Comparison of ENCODE assay signal across 10 mouse cellular contexts in the genomic region with DNA sequence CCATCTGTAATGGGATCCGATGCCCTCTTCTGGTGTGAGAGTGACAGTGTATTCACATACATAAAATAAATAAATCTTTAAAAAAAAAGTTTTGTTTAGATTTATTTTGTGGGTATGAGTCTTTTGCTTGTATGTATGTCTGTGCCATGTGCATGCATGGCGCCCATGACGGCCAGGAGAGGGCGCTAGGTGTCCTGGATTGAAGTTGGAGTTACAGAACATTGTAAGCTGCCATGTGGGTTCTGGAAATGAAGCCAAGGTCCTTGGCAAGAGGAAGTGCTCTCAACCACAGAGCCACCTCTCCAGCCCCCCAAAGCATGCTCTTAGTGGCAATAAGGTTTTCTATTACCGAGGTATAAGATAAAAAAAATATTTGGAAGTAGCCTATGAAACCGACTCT. TPM values are rescaled to one million over a fixed set of nuclear protein-coding genes. Genes with fewer than 3 reads are reported as not detected.
A peak's percentile ranks its signal among the peaks of the same experiment; 100 is the strongest.
DNase-seq lines count a peak whose midpoint lies in the region; ATAC-seq and TF ChIP-seq lines count a peak whose summit lies in the region.
"Had no signal": no experiment of that assay in that cellular context is flagged by ENCODE, and none has a peak within 500 bp of the region (broad histone marks: within the 10 kb centered on the region; RNA-seq: fewer than 3 reads in every experiment).

No protein-coding gene starts in this region.

- ATAC-seq in intestine, postnatal 0 days, result no peak
- no peak for ATAC-seq in intestine, embryonic 15.5 days
- ATAC-seq in erythroid progenitor cell, adult 5-6 weeks (replicated peaks; ENCODE audit: low FRiP score, poor library complexity, severe bottlenecking), result peak; percentile 37; the same call in 1 of the 2 replicates
- ATAC-seq in forebrain, embryonic 15.5 days (replicated peaks), result no peak

- no peaks in the 10 kb centered on the region for H3K27me3 ChIP-seq in intestine, postnatal 0 days (replicated peaks; ENCODE audit: control insufficient read depth, insufficient read depth, low read length)
- no peaks in the 10 kb centered on the region for H3K27me3 ChIP-seq in intestine, embryonic 15.5 days (replicated peaks)
- H3K27me3 ChIP-seq in small intestine, adult 2 months (ENCODE audit: control insufficient read depth, insufficient read depth, low read length), result no peaks in the 10 kb centered on the region
- no peaks in the 10 kb centered on the region for H3K27me3 ChIP-seq in forebrain, embryonic 15.5 days
- H3K27me3 ChIP-seq: embryonic facial prominence, embryonic 15.5 days; limb, embryonic 15.5 days had no signal

- peak; percentile 67 for TF ChIP-seq CTCF in intestine, postnatal 0 days (IDR thresholded peaks at IDR 0.05; ENCODE audit: low read depth)
- peak; percentile 52; the same call in 1 of the 2 replicates for TF ChIP-seq CTCF in small intestine, adult 2 months (IDR thresholded peaks at IDR 0.05; ENCODE audit: extremely low read depth, insufficient read length, insufficient replicate concordance, low read depth, low read length)

- H3K4me3 ChIP-seq in intestine, postnatal 0 days (ENCODE audit: low read depth, low read length), result no peak overlapping the region
- H3K4me3 ChIP-seq in intestine, embryonic 15.5 days (replicated peaks), result no peak overlapping the region
- H3K4me3 ChIP-seq in small intestine, adult 2 months (ENCODE audit: low read depth, low read length), result no peak overlapping the region
- no peak overlapping the region for H3K4me3 ChIP-seq in forebrain, embryonic 15.5 days
- H3K4me3 ChIP-seq: embryonic facial prominence, embryonic 15.5 days; limb, embryonic 15.5 days had no signal

- 81% methylated on average over 6 of the region's 6 CpGs for WGBS in intestine, postnatal 0 days
- 74% methylated on average over 6 of the region's 6 CpGs for WGBS in intestine, embryonic 15.5 days
- 82% methylated on average over 6 of the region's 6 CpGs for WGBS in small intestine, adult 2 months
- 78% methylated on average over 6 of the region's 6 CpGs for WGBS in forebrain, embryonic 15.5 days

- H3K27ac ChIP-seq in intestine, postnatal 0 days (ENCODE audit: low read depth, low read length), result no peak overlapping the region
- no peak overlapping the region for H3K27ac ChIP-seq in intestine, embryonic 15.5 days
- H3K27ac ChIP-seq in small intestine, adult 2 months (ENCODE audit: insufficient read depth, low read depth, low read length), result no peak overlapping the region
- no peak overlapping the region for H3K27ac ChIP-seq in forebrain, embryonic 15.5 days (replicated peaks)
- H3K27ac ChIP-seq: embryonic facial prominence, embryonic 15.5 days; limb, embryonic 15.5 days had no signal

- no peaks in the 10 kb centered on the region for H3K4me1 ChIP-seq in intestine, postnatal 0 days (replicated peaks; ENCODE audit: control insufficient read depth, insufficient read depth, low read length)
- H3K4me1 ChIP-seq in intestine, embryonic 15.5 days (replicated peaks), result no peaks in the 10 kb centered on the region
- no peaks in the 10 kb centered on the region for H3K4me1 ChIP-seq in small intestine, adult 2 months (ENCODE audit: control insufficient read depth, insufficient read depth, insufficient read length, low read length)
- no peaks in the 10 kb centered on the region for H3K4me1 ChIP-seq in forebrain, embryonic 15.5 days
- H3K4me1 ChIP-seq: embryonic facial prominence, embryonic 15.5 days; limb, embryonic 15.5 days had no signal

- no peak overlapping the region for H3K4me2 ChIP-seq in intestine, postnatal 0 days (replicated peaks; ENCODE audit: low read depth)
- no peak overlapping the region for H3K4me2 ChIP-seq in intestine, embryonic 15.5 days (replicated peaks)
- no peak overlapping the region for H3K4me2 ChIP-seq in forebrain, embryonic 15.5 days (replicated peaks)
- H3K4me2 ChIP-seq: embryonic facial prominence, embryonic 15.5 days; limb, embryonic 15.5 days had no signal

- no peaks in the 10 kb centered on the region for H3K9me3 ChIP-seq in intestine, postnatal 0 days (ENCODE audit: control insufficient read depth)
- H3K9me3 ChIP-seq in intestine, embryonic 15.5 days, result no peaks in the 10 kb centered on the region
- no peaks in the 10 kb centered on the region for H3K9me3 ChIP-seq in forebrain, embryonic 15.5 days
- H3K9me3 ChIP-seq: embryonic facial prominence, embryonic 15.5 days; limb, embryonic 15.5 days had no signal

- peaks cover 13% of the 10 kb centered on the region; the same call in 1 of the 2 replicates for H3K36me3 ChIP-seq in intestine, postnatal 0 days (ENCODE audit: control insufficient read depth, insufficient read depth)
- H3K36me3 ChIP-seq in intestine, embryonic 15.5 days, result no peaks in the 10 kb centered on the region
- peaks cover 4% of the 10 kb centered on the region; the same call in 1 of the 2 replicates for H3K36me3 ChIP-seq in small intestine, adult 2 months (ENCODE audit: control insufficient read depth, insufficient read depth, low read length)
- H3K36me3 ChIP-seq in forebrain, embryonic 15.5 days, result peaks cover 8% of the 10 kb centered on the region; the same call in 1 of the 2 replicates

- DNase-seq in 416B (ENCODE audit: low read depth), result peak; percentile 92
- DNase-seq in ES-CJ7 (ENCODE audit: low read depth, low spot score), result peak; percentile 71
- no peak for DNase-seq in urinary bladder, postnatal 4 days (ENCODE audit: low spot score in 2 of 2)

- no peak overlapping the region for H3K9ac ChIP-seq in intestine, postnatal 0 days (ENCODE audit: low read depth, low read length)
- no peak overlapping the region for H3K9ac ChIP-seq in intestine, embryonic 15.5 days
- H3K9ac ChIP-seq in forebrain, embryonic 15.5 days (replicated peaks), result no peak overlapping the region
- H3K9ac ChIP-seq: embryonic facial prominence, embryonic 15.5 days; limb, embryonic 15.5 days had no signal

- TF ChIP-seq POLR2A in small intestine, adult 2 months (IDR thresholded peaks at IDR 0.05; ENCODE audit: low read depth, low read length), result no peak

RNA-seq across cellular contexts. Expression of gene Cenpu, which starts 7.6 kb away (rescaled TPM):
- 7.6 and 8.9 TPM in 2 replicates for polyA plus RNA-seq in intestine, postnatal 0 days (2015; fragmentation: Nextera tagmentation; extraction: Ambion mirVana)
- polyA plus RNA-seq in intestine, embryonic 15.5 days (2015; fragmentation: Nextera tagmentation; extraction: Ambion mirVana), result 10.8 and 13.9 TPM in 2 replicates
- total RNA-seq in erythroid progenitor cell, adult 5-6 weeks (2015; ENCODE audit: low replicate concordance), result 27.2 and 36.0 TPM in 2 replicates
- total RNA-seq in erythroid progenitor cell, adult 5-6 weeks (2017; ENCODE audit: low replicate concordance), result 49.9 and 78.3 TPM in 2 replicates
- polyA plus RNA-seq in small intestine, adult 2 months (2012; rRNA removed), result 1.4 and 1.5 TPM in 2 replicates
- 8.9 and 10.6 TPM in 2 replicates for polyA plus RNA-seq in forebrain, embryonic 15.5 days (2015; fragmentation: Nextera tagmentation; extraction: Ambion mirVana)

RNA-seq across cellular contexts. Expression of gene Primpol, which starts 57.6 kb away (rescaled TPM):
- polyA plus RNA-seq in intestine, postnatal 0 days (2015; fragmentation: Nextera tagmentation; extraction: Ambion mirVana), result 6.2 and 7.6 TPM in 2 replicates
- polyA plus RNA-seq in intestine, embryonic 15.5 days (2015; fragmentation: Nextera tagmentation; extraction: Ambion mirVana), result 13.4 and 14.8 TPM in 2 replicates
- 15.9 and 20.1 TPM in 2 replicates for total RNA-seq in erythroid progenitor cell, adult 5-6 weeks (2015; ENCODE audit: low replicate concordance)
- 5.8 and 71.1 TPM in 2 replicates for total RNA-seq in erythroid progenitor cell, adult 5-6 weeks (2017; ENCODE audit: low replicate concordance)
- polyA plus RNA-seq in small intestine, adult 2 months (2012; rRNA removed), result 0.42 and 0.79 TPM in 2 replicates
- polyA plus RNA-seq in forebrain, embryonic 15.5 days (2015; fragmentation: Nextera tagmentation; extraction: Ambion mirVana), result 9.0 and 9.8 TPM in 2 replicates

RNA-seq across cellular contexts. Expression of gene Casp3, which starts 57.7 kb away (rescaled TPM):
- polyA plus RNA-seq in intestine, postnatal 0 days (2015; fragmentation: Nextera tagmentation; extraction: Ambion mirVana), result 43.5 and 48.7 TPM in 2 replicates
- polyA plus RNA-seq in intestine, embryonic 15.5 days (2015; fragmentation: Nextera tagmentation; extraction: Ambion mirVana), result 54.4 and 69.0 TPM in 2 replicates
- 16.8 and 19.1 TPM in 2 replicates for total RNA-seq in erythroid progenitor cell, adult 5-6 weeks (2015; ENCODE audit: low replicate concordance)
- total RNA-seq in erythroid progenitor cell, adult 5-6 weeks (2017; ENCODE audit: low replicate concordance), result 23.0 and 32.5 TPM in 2 replicates
- 5.3 and 6.7 TPM in 2 replicates for polyA plus RNA-seq in small intestine, adult 2 months (2012; rRNA removed)
- 272 and 287 TPM in 2 replicates for polyA plus RNA-seq in forebrain, embryonic 15.5 days (2015; fragmentation: Nextera tagmentation; extraction: Ambion mirVana)

Comparison
In these comparisons a context has a peak if more than half of its experiments do, and no peak if none do; other contexts are left out.
1. DNase-seq: peak in 416B (single experiment) and ES-CJ7 (single experiment); none in urinary bladder, postnatal 4 days (0 of 2).